Mouse (Mus musculus): ENCODE results near the gene Lmbr1. TPM values are rescaled to one million over a fixed set of nuclear protein-coding genes. Genes with fewer than 3 reads are reported as not detected.

The Lmbr1 gene
- polyA plus RNA-seq, 1 experiment from 2014 or later: 9.1 TPM

DNA sequence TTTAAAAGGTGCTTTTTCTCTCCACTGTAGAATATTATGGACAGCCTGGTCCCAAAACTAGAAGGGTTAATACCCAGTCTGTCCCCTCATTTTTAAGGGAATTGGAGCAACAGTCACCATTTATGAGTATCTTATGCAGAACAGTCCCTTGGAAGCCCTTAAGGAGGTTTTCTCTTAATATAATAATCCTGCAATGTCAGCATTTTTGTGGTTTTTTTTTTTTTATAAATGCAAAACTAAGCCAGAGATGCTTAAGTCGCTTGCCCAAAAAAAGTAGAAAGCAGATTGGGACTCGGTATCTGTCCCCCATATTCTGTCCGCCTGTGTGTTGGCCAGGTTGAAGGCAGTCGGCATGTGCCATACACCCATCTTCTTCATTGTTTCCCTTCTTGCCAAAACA, 181.0 kb downstream of the Lmbr1 start:
- no peak overlapping the region for H3K4me3 ChIP-seq (replicated peaks)
- no peak overlapping the region for H3K4me2 ChIP-seq
- ATAC-seq (ENCODE audit: insufficient number of reproducible peaks, insufficient read depth, low FRiP score, low TSS enrichment, low read depth): no peak
- H3K36me3 ChIP-seq: no peaks in the 10 kb centered on the region
- H3K27ac ChIP-seq: no peak overlapping the region
- H3K27me3 ChIP-seq: no peaks in the 10 kb centered on the region
- no peaks in the 10 kb centered on the region for H3K9me3 ChIP-seq
- no peak overlapping the region for H3K9ac ChIP-seq (replicated peaks)
- H3K4me1 ChIP-seq (replicated peaks): peaks cover 12% of the 10 kb centered on the region; the same call in 1 of the 2 replicates
- WGBS: 92% methylated on average over 4 of the region's 4 CpGs

DNA sequence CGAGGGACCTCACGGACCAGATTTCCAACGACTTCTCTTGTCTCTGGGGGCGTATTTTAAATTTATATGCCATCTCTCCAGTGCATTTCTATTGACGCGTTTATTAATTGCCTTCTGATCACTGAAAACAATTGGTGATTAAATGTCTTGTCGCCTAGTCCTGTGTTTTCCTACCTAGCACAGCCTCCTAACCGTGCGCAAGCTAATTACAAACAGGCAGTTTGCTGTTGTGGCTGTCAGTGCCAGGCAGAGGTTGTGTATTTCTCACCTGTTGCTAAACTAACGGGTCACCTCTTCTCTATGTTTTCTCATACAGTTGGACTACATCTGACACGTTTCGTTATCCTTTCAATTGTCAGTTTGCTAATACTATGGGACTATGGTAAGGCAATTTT, 181.9 kb downstream of the Lmbr1 start:
- 7% methylated on average over 12 of the region's 12 CpGs for whole genome bisulfite sequencing
- Histone ChIP-seq H3K4me3 (replicated peaks) (peak overlapping the region; percentile 58), H3K4me2 (peak overlapping the region; percentile 68), H3K36me3 (no peaks in the 10 kb centered on the region), H3K4me1 (replicated peaks) (peaks cover 12% of the 10 kb centered on the region; the same call in 1 of the 2 replicates), H3K9ac (replicated peaks) (peak overlapping the region; percentile 81), H3K27me3 (no peaks in the 10 kb centered on the region), H3K27ac (peak overlapping the region; percentile 82; the same call in 1 of the 2 replicates), H3K9me3 (no peaks in the 10 kb centered on the region)
- ATAC-seq (ENCODE audit: insufficient number of reproducible peaks, insufficient read depth, low FRiP score, low TSS enrichment, low read depth): peak; percentile 38; the same call in 1 of the 2 replicates

DNA sequence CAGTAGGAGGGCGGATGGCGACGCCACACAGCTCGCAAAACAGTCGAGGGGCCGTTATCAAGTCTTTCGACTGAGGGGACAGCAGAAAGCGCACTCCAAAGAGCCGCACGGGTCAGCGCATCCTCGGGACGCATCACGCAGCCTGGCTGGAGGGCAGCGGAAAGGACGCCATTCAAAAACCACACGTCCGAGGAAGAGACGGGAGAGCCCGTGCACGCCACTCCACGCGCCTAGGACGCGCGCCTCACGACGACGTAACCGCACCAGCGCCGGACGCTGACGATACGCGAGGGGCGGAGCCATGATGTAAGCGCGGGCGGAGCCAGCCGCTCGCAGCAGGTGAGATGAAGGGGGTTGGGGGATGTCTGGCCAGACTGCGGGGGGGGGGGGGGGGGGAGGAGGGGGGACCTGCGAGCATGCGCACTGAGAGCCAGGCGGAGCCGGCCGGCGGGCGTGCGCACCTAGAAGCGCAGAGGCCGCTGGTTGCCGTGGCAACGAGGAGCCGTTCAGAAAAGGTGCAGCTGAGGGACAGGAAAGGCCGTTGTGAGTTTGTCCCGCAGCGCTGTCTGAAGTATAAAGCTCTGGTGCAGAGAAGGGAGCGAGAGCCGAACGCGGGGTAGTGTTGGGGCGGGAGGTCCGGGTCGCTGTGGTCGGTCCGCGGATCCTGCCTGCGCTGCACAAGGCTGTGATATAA, 182.5 kb downstream of the Lmbr1 start, which contains the start of gene Rnf32:
Gene Rnf32 (plus strand): TSS at position 423 of the 694 bp plus-strand sequence.
- Histone ChIP-seq H3K36me3 (no peaks in the 10 kb centered on the region), H3K27ac (peak within 1 kb of the TSS; percentile 82), H3K9ac (replicated peaks) (peak within 1 kb of the TSS; percentile 81), H3K27me3 (no peaks in the 10 kb centered on the region), H3K4me1 (replicated peaks) (peaks cover 12% of the 10 kb centered on the region; the same call in 1 of the 2 replicates), H3K4me2 (peak within 1 kb of the TSS; percentile 68), H3K4me3 (replicated peaks) (peak within 1 kb of the TSS; percentile 58), H3K9me3 (no peaks in the 10 kb centered on the region)
- ATAC-seq (ENCODE audit: insufficient number of reproducible peaks, insufficient read depth, low FRiP score, low TSS enrichment, low read depth): peak; percentile 94
- WGBS: under 1% methylated on average over 68 of the region's 70 CpGs

DNA sequence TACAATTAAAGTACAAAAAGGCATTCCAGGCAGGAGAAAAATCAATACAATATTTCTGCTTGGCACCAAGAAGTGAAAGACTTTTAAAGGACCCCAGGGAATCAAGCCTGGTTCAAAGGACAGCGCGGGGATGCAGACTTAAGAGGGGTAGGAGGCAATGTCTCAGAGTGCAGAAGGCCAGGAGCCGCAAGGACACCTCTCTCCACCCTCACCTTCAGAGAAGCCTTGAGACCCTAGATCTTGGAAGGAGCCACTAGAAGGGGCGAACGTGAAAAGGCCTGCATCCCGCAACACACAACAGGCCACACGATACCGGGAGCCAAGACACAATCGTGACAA, 183.0 kb downstream of the Lmbr1 start:
- no peaks in the 10 kb centered on the region for H3K27me3 ChIP-seq
- no peak; the same call in 1 of the 2 replicates for ATAC-seq (ENCODE audit: insufficient number of reproducible peaks, insufficient read depth, low FRiP score, low TSS enrichment, low read depth)
- peak overlapping the region; percentile 58 for H3K4me3 ChIP-seq (replicated peaks)
- H3K27ac ChIP-seq: peak overlapping the region; percentile 82
- H3K36me3 ChIP-seq: no peaks in the 10 kb centered on the region
- peak overlapping the region; percentile 68 for H3K4me2 ChIP-seq
- 2% methylated on average over 9 of the region's 9 CpGs for WGBS
- H3K4me1 ChIP-seq (replicated peaks): peaks cover 12% of the 10 kb centered on the region; the same call in 1 of the 2 replicates
- peak overlapping the region; percentile 81 for H3K9ac ChIP-seq (replicated peaks)
- H3K9me3 ChIP-seq: no peaks in the 10 kb centered on the region

DNA sequence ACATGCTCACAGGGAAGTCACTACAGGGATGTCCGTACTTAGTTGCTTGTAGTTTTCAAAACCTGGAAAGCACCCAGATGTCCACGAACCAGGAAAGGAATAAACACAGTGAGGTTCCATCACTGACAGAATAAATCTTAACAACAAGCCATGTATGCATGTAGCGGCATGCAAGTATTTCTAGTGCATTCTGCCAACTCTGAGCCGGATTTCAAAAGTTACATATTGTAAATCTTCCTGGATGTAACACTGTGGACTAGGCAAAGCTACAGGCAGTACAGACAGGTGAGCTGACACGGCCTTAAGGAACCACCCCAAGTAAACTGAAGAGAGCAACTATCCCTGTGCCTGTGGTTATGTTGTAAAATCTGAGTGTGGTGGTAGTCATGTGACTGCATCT, 191.4 kb downstream of the Lmbr1 start:
- WGBS: 78% methylated on average over 5 of the region's 5 CpGs
- Histone ChIP-seq H3K9me3 (no peaks in the 10 kb centered on the region), H3K4me1 (replicated peaks) (no peaks in the 10 kb centered on the region), H3K4me2 (no peak overlapping the region), H3K4me3 (replicated peaks) (no peak overlapping the region), H3K9ac (replicated peaks) (no peak overlapping the region), H3K27me3 (no peaks in the 10 kb centered on the region), H3K36me3 (no peaks in the 10 kb centered on the region), H3K27ac (no peak overlapping the region)
- no peak for ATAC-seq (ENCODE audit: insufficient number of reproducible peaks, insufficient read depth, low FRiP score, low TSS enrichment, low read depth)

Small RNA genes lying within 50 kb of the gene (microRNA-seq; reads per million reads assigned to microRNA genes)
- not detected for gene Gm23801

Other genes with a start within 250 kb of the Lmbr1 start
- 3.3 and 3.6 TPM in 2 replicates for gene Rnf32, start 182.4 kb downstream of the Lmbr1 start, polyA plus RNA-seq (2016; fragmentation: Nextera tagmentation; extraction: Ambion mirVana)
- gene Nom1, start 56.3 kb upstream of the Lmbr1 start, polyA plus RNA-seq (2016; fragmentation: Nextera tagmentation; extraction: Ambion mirVana): 31.7 and 32.5 TPM in 2 replicates
- gene Mnx1, start 100.1 kb upstream of the Lmbr1 start, polyA plus RNA-seq (2016; fragmentation: Nextera tagmentation; extraction: Ambion mirVana): 0.20 and 0.33 TPM in 2 replicates
- 38.3 and 41.0 TPM in 2 replicates for gene Ube3c, start 190.9 kb upstream of the Lmbr1 start, polyA plus RNA-seq (2016; fragmentation: Nextera tagmentation; extraction: Ambion mirVana)

Data from limb, embryonic 12.5 days (tissue).